Mouse (Mus musculus) heart, embryonic 12.5 days (tissue): ENCODE measurements around the gene Cel. TPM values are rescaled to one million over a fixed set of nuclear protein-coding genes. Genes with fewer than 3 reads are reported as not detected.
A peak's percentile ranks its signal among the peaks of the same experiment; 100 is the strongest.

Source experiments
- ATAC-seq: fragments of 200-750 bp; cut with Nextera tagmentation; 2 replicates; pipeline ENCODE4 v1.8.0; 2017; ENCODE audit warnings: moderate TSS enrichment, moderate library complexity; ENCODE audit not compliant: insufficient number of reproducible peaks, low FRiP score
- H3K27ac ChIP-seq: fragments of 300-500 bp; sonication (generic); 2 replicates; pipeline ENCODE4 v1.5.1; 2016; ENCODE audit warnings: mild to moderate bottlenecking, moderate library complexity; ENCODE audit not compliant: poor library complexity, severe bottlenecking
- H3K27me3 ChIP-seq: fragments of 300-500 bp; sonication (generic); replicated peaks from 2 replicates; pipeline ENCODE4 v1.6.1; 2016; ENCODE audit warnings: mild to moderate bottlenecking, moderate library complexity
- H3K36me3 ChIP-seq: fragments of 300-500 bp; sonication (generic); 2 replicates; pipeline ENCODE4 v1.6.1; 2016; ENCODE audit warnings: mild to moderate bottlenecking, moderate library complexity
- H3K4me1 ChIP-seq: fragments of 300-500 bp; sonication (generic); replicated peaks from 2 replicates; pipeline ENCODE4 v1.6.1; 2016; ENCODE audit warnings: mild to moderate bottlenecking
- H3K4me2 ChIP-seq: fragments of 300-500 bp; sonication (generic); 2 replicates; pipeline ENCODE4 v1.6.1; 2016; ENCODE audit warnings: mild to moderate bottlenecking, moderate library complexity
- H3K4me3 ChIP-seq: fragments of 300-500 bp; sonication (generic); 2 replicates; pipeline ENCODE4 v1.5.1; 2016; ENCODE audit warnings: mild to moderate bottlenecking
- H3K9ac ChIP-seq: fragments of 300-500 bp; sonication (generic); 2 replicates; pipeline ENCODE4 v1.6.1; 2016; ENCODE audit warnings: mild to moderate bottlenecking, moderate library complexity
- H3K9me3 ChIP-seq: fragments of 300-500 bp; sonication (generic); replicated peaks from 2 replicates; pipeline ENCODE4 v1.6.1; 2016; ENCODE audit warnings: mild to moderate bottlenecking, moderate library complexity
- WGBS: fragments of 180-500 bp; shearing (Covaris S2); methylation state at CpG from one replicate; pipeline ENCODE4 v1.1.7; 2016; 5-methylcytosine and 5-hydroxymethylcytosine counted together
- polyA plus RNA-seq: library from polyadenylated mRNA; unstranded; fragments of >200 nt; fragmentation: Nextera tagmentation; extraction: Ambion mirVana; gene quantifications from 2 replicates; pipeline ENCODE4 v1.2.1, GENCODE M21; 2016

Cel gene
- polyA plus RNA-seq, 1 experiment from 2014 or later, result not detected

DNA sequence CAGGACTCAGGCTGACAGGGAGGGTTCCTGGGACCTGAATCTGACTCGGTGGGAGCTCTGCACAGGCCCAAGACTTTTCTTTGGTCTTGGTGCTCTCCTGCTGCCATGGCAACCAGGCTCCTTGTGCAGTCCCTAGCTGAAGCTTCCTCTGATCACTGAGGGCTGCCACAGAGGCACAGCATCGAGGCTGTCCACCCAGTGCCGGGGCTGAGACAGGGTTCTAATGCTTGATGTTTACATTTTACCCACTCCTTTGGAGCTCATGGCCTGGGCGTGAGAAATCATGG is 25.6 kb downstream of the Cel start:
- no peak for ATAC-seq
- WGBS, result 64% methylated on average over 4 of the region's 4 CpGs

DNA sequence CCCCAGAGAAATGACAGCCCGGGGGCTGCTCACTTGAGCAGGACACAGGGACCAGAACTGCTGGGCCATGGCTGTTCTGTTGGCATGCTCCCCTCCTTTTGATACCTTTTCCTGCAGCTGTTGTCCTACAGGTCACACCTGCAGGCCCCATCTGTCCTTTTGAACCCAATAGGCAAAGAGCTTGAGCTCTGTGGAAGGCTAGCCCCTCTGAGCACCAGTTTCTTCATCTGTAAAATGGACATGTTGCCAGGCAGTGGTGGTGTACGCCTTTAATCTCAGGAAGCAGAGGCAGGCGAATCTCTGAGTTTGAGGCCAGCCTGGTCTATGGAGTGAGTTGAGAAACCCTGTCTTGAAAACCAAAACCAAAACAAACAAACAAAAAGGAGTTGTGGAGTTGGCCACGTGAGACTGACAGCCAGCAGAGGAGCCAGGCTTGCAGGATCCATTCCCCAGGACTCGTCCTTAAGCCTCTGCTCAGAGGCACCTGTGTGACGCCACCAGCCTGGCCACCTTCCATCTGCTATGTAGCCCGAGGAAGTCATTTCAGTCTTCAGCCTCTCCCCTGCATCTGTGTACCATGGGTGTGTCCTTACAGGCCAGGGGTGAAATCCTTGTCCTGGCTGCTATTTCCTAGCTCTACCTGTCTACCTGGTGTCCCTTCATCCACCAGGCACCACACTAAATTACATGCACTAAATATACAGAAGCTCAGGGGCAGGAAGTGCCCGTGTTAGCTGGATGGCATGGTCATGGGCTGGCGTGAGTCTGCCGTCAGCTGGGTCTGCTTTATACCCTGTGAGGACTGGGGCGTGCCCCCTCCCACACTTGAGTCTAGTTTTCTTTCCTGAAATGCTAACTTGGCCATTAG is 26.2 kb downstream of the Cel start:
- Histone ChIP-seq H3K27ac (no peak overlapping the region), H3K36me3 (peaks cover 6% of the 10 kb centered on the region), H3K4me3 (no peak overlapping the region), H3K9me3 (no peaks in the 10 kb centered on the region), H3K27me3 (no peaks in the 10 kb centered on the region), H3K4me1 (peaks cover 72% of the 10 kb centered on the region), H3K9ac (no peak overlapping the region), H3K4me2 (no peak overlapping the region)
- no peak for ATAC-seq
- 80% methylated on average over 11 of the region's 11 CpGs for WGBS

More for the DNA sequence above, 25.6 kb downstream of the Cel start:
- Histone ChIP-seq H3K9ac (no peak overlapping the region), H3K27ac (no peak overlapping the region), H3K4me3 (no peak overlapping the region), H3K27me3 (no peaks in the 10 kb centered on the region), H3K4me1 (peaks cover 66% of the 10 kb centered on the region), H3K36me3 (peaks cover 12% of the 10 kb centered on the region), H3K4me2 (no peak overlapping the region), H3K9me3 (no peaks in the 10 kb centered on the region)

DNA sequence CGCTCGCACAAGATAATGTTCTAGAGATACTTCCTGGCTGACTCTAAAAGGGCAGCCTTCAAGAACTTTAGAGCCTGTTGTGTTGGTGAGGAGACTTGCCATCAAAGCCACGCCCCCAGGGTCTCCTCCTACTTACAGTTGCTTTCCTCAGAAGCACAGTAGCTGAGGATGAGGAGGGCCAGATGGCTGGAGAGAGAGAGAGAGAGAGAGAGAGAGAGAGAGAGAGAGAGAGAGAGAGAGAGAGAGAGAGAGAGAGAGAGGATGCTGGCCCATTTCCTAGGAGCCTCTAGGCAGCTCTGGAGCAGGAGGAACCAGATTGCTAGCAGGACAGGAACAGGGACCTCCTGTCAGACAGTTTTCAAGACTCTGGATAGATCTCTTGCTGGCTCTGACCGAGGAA is 27.0 kb downstream of the Cel start:
- WGBS, result 53% methylated on average over 4 of the region's 4 CpGs
- Histone ChIP-seq H3K4me3 (no peak overlapping the region), H3K27me3 (no peaks in the 10 kb centered on the region)

DNA sequence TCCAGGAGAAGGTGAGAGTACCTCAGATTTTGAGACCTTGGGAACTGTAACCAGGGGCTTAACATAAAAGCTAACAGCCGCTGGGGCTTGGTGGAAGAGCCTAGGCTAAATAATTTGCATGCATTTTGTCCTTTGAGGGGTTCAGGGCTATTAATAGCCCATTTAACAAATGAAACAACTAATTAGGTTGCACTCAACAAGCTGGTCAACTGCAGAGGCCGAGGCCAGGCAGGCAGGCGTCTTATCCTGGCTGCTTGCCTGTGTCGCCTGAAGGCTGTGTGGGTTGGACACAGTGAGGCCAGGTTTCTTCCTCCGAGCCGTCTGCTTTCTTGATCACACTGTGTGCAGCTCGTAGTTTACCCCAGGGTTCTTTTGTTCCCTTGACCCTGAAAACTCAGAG is 27.6 kb downstream of the Cel start:
- no peak for ATAC-seq
- Histone ChIP-seq H3K4me3 (no peak overlapping the region), H3K4me1 (peaks cover 77% of the 10 kb centered on the region), H3K9ac (peak overlapping the region; percentile 9; the same call in 1 of the 2 replicates), H3K36me3 (0 out of 2 replicates have a peak, but pooled peaks cover under 1% of the 10 kb centered on the region), H3K27me3 (no peaks in the 10 kb centered on the region), H3K27ac (peak overlapping the region; percentile 79), H3K9me3 (no peaks in the 10 kb centered on the region), H3K4me2 (peak overlapping the region; percentile 87)
- WGBS, result 47% methylated on average over 7 of the region's 7 CpGs

More for the DNA sequence above, 27.0 kb downstream of the Cel start:
- H3K36me3 ChIP-seq, result 0 out of 2 replicates have a peak, but pooled peaks cover 2% of the 10 kb centered on the region
- no peaks in the 10 kb centered on the region for H3K9me3 ChIP-seq
- peak overlapping the region; percentile 79; the same call in 1 of the 2 replicates for H3K27ac ChIP-seq
- ATAC-seq, result no peak
- H3K4me2 ChIP-seq, result peak overlapping the region; percentile 87; the same call in 1 of the 2 replicates
- peaks cover 77% of the 10 kb centered on the region for H3K4me1 ChIP-seq
- H3K9ac ChIP-seq, result no peak overlapping the region

DNA sequence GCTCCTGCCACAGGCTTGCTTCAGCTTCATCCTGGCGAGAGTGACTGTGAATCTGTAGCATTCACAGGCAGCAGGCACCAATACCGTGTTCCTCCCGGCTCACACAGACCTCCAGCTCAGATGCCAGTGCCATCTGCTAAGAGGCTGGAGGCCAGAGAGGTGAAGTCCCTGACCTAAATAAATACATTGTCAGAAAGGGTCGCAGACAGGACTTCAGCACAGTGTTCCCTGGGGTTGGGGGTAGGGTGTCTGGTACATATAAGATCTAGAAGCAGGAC is 28.0 kb downstream of the Cel start:
- Histone ChIP-seq H3K4me2 (peak overlapping the region; percentile 87), H3K27me3 (no peaks in the 10 kb centered on the region), H3K9ac (peak overlapping the region; percentile 9; the same call in 1 of the 2 replicates), H3K4me3 (peak overlapping the region; percentile 11; the same call in 1 of the 2 replicates), H3K9me3 (no peaks in the 10 kb centered on the region), H3K4me1 (peaks cover 76% of the 10 kb centered on the region), H3K27ac (peak overlapping the region; percentile 79), H3K36me3 (no peaks in the 10 kb centered on the region)
- WGBS, result 46% methylated on average over 4 of the region's 4 CpGs
- ATAC-seq, result no peak

DNA sequence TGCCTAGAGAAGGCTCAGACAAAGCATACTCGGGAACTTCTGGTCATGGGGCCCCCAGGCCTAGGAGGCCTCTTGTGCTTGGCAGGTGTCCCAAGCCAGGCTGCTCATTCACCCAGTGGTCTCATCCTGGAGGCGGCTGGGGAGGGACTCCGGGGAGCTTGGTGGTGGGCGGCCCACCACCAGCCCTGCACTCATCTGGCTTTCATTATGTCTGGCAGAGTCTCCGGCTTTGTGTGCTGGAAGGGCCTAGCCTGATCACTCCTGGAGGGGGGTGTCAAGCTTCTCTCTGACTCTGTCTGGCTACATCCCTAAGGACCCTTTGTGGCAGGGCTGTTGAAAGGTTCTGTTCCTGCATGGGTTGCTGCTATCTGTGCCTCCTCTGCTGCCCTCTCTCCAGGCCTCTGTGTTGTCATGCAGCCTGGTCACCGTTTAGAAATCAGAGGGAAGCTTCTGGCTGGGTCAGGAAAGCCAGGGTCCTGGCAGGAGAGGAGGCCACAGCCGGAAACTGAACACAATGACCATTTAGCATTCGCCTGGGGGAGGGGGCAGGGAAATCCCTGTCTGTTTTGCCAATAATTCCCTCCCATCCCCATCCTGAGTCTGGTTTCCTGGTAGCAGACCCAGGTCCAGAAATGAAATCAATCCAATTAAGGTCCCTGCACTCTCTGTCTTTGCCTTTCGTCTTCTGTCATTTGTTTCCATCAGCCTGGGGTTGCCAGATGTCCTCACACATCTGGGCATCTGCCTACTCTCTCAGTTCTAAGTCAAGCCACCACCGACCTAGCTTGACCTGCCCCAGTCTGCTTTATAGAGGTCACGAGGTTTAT is 28.6 kb downstream of the Cel start:
- peak; percentile 29 for ATAC-seq
- Histone ChIP-seq H3K4me1 (peaks cover 71% of the 10 kb centered on the region), H3K27me3 (no peaks in the 10 kb centered on the region), H3K27ac (peak overlapping the region; percentile 79), H3K9ac (peak overlapping the region; percentile 91), H3K9me3 (no peaks in the 10 kb centered on the region), H3K36me3 (no peaks in the 10 kb centered on the region), H3K4me2 (peak overlapping the region; percentile 87), H3K4me3 (peak overlapping the region; percentile 83)
- 36% methylated on average over 11 of the region's 11 CpGs for WGBS

DNA sequence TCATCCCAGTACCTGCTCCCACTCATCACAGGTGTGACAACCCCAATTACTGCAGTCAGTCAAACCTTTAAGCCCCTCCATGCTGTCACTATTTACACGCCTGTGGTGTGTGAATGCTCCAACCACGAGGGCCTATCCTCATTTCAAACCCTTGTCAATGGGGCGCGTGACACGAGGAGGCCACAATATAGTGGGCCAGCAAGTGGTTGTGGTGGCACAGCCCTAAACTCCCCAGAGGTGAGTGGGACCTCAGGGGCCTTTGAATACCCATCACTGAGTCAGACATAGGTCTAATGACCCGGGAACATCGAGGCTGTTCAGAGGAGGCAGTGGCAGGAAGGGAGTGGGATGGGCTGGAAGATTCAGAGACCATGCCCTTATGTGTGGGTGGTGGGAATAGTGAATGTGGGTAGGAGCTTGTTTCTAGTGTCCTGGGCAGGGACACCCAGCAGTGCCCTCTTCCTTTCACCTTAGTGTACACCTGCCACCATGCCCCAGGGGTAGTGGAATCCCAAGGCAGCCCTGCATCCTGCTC is 29.2 kb downstream of the Cel start:
- ATAC-seq, result no peak
- H3K4me1 ChIP-seq, result peaks cover 68% of the 10 kb centered on the region
- no peaks in the 10 kb centered on the region for H3K27me3 ChIP-seq
- H3K4me3 ChIP-seq, result peak overlapping the region; percentile 83
- H3K36me3 ChIP-seq, result no peaks in the 10 kb centered on the region
- H3K4me2 ChIP-seq, result peak overlapping the region; percentile 87
- WGBS, result 67% methylated on average over 7 of the region's 7 CpGs
- peak overlapping the region; percentile 91 for H3K9ac ChIP-seq
- no peaks in the 10 kb centered on the region for H3K9me3 ChIP-seq
- peak overlapping the region; percentile 79 for H3K27ac ChIP-seq

DNA sequence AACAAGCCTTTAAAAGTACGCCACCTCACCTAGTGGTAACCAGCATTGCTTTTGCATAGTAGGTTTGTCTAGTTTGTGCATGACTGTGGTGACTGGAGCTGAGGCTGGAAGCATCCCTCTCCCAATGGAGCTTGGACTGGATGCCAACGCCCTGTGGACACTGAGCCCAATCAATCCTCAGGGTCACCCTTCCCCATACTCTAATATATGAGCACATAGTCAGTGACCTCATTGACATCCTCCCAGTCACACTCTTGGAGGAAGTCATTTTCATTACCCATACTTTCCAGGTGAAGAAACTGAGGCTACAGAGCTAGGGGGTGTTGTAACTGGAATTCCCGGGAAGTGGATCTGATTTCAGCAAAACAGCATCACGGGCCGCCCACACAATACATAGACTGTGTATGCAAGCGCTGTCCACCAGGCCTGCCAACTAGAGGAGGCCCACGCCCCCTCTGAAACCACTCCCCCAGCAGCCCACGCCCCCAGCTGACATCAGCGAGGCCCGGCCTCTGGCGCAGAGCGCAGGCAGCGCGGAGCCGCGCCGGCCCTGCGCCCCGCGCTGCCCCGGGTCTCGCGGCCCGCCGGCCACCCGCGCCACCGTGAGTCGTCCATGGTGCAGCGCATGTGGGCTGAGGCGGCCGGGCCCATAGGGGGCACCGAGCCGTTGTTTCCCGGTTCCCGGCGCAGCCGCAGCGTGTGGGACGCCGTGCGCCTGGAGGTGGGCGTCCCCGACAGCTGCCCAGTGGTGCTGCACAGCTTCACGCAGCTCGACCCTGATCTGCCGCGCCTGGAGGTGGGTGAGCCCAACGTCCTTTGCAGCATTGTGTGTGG is 30.0 kb downstream of the Cel start:
- Histone ChIP-seq H3K27ac (peak overlapping the region; percentile 79), H3K4me2 (peak overlapping the region; percentile 87), H3K27me3 (no peaks in the 10 kb centered on the region), H3K9me3 (no peaks in the 10 kb centered on the region), H3K36me3 (no peaks in the 10 kb centered on the region), H3K9ac (peak overlapping the region; percentile 91), H3K4me1 (peaks cover 60% of the 10 kb centered on the region), H3K4me3 (peak overlapping the region; percentile 83)
- WGBS, result 3% methylated on average over 49 of the region's 49 CpGs
- ATAC-seq, result peak; percentile 90

DNA sequence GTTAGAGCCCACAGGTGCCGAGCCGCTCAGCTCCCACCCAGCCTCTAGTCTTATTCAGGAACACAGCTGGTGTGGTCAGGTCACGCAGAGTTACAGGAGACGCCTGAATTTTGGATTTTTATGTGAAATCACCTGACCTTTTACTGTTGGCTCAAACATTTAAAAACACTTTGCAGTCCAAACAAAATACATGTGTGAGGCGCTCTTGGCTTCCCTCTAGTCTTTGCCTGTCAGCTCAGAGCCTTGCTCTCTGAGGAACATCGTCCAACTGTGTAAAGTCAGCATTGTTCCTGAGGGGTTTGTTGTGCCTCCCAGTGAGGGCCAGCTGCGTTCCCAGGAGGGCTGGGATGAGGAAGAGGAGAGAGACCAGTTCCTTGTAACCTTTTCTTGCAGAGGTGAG is 32.9 kb downstream of the Cel start:
- ATAC-seq, result no peak
- no peaks in the 10 kb centered on the region for H3K27me3 ChIP-seq
- H3K4me3 ChIP-seq, result no peak overlapping the region
- no peak overlapping the region for H3K4me2 ChIP-seq
- H3K36me3 ChIP-seq, result no peaks in the 10 kb centered on the region
- H3K9me3 ChIP-seq, result no peaks in the 10 kb centered on the region
- 68% methylated on average over 7 of the region's 7 CpGs for WGBS
- peaks cover 56% of the 10 kb centered on the region for H3K4me1 ChIP-seq
- no peak overlapping the region for H3K9ac ChIP-seq
- H3K27ac ChIP-seq, result no peak overlapping the region

DNA sequence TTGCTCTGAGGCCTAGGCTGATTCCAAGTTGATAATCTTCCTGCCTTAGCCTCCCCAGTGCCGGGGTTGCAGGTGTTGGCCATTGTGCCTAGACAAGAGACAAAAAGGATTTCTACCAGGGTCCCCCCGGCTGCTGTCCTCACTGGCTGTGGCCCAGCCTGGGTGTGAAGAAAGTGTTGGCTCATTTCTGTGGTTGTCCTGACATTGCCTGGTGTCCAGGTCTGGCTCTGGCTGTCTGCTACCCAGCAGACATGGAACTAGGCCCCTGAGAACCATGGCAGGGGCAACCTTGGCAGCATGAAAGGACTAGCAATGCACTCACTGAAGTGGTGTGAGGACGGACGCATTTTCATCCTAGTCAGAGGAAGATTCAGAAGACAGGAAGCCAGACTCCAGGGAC is 33.3 kb downstream of the Cel start:
- Histone ChIP-seq H3K4me1 (peaks cover 56% of the 10 kb centered on the region), H3K9me3 (no peaks in the 10 kb centered on the region), H3K9ac (no peak overlapping the region), H3K27me3 (no peaks in the 10 kb centered on the region), H3K4me3 (no peak overlapping the region), H3K36me3 (no peaks in the 10 kb centered on the region), H3K4me2 (no peak overlapping the region), H3K27ac (no peak overlapping the region)
- WGBS, result 73% methylated on average over 4 of the region's 4 CpGs
- ATAC-seq, result no peak
